Mouse (Mus musculus) CH12.LX (cell line): ENCODE measurements at regions not wholly inside any gene's neighbourhood (a gene's known extent, or its start where the extent isn't known, plus 50 kb on each side); places are given as distances from the start of the nearest gene placed in this dataset.

Experiments
- DNase-seq: peaks from one replicate; pipeline ENCODE4 v3.0.0-alpha.2; 2013; ENCODE audit errors: extremely low read depth
- H3K27ac ChIP-seq: 2 replicates; pipeline ENCODE4 v1.5.1; 2012; ENCODE audit warnings: low read depth, mild to moderate bottlenecking, control low read depth, moderate library complexity; ENCODE audit not compliant: insufficient read depth
- H3K27me3 ChIP-seq: replicated peaks from 2 replicates; pipeline ENCODE3; 2012; ENCODE audit warnings: inconsistent platforms
- H3K36me3 ChIP-seq, 2 experiments: replicated peaks in 1 of 2; 2 replicates each; pipeline versions ENCODE3 to v1.6.1; 2012; ENCODE audit warnings: inconsistent platforms in 1 of 2, low read length in 1 of 2, mild to moderate bottlenecking in 1 of 2, mixed read lengths in 1 of 2, moderate library complexity in 1 of 2; ENCODE audit not compliant: control insufficient read depth in 1 of 2, insufficient read depth in 1 of 2
- H3K4me1 ChIP-seq, 2 experiments: 2 replicates each; pipeline ENCODE4 v1.6.1; 2012; ENCODE audit warnings: inconsistent platforms in 1 of 2, moderate library complexity in 1 of 2; ENCODE audit not compliant: insufficient read depth in 2 of 2, control insufficient read depth in 1 of 2
- H3K4me2 ChIP-seq: 2 replicates; pipeline ENCODE4 v1.6.1; 2012; ENCODE audit warnings: low read depth, mild to moderate bottlenecking, control low read depth; ENCODE audit not compliant: poor library complexity, insufficient read depth, severe bottlenecking
- H3K4me3 ChIP-seq, 3 experiments: fragments of 150-350 bp in 1 of 3; sonication (generic) in 1 of 3; replicated peaks in 1 of 3; 2 replicates each; pipeline versions ENCODE3 to v1.5.1; 2011 to 2012; ENCODE audit warnings: low read depth in 2 of 3, low read length in 2 of 3, mild to moderate bottlenecking in 2 of 3, moderate library complexity in 2 of 3, control low read depth in 1 of 3, improper control_type of control experiment in 1 of 3, inconsistent platforms in 1 of 3, mixed read lengths in 1 of 3; ENCODE audit not compliant: poor library complexity in 1 of 3
- H3K79me2 ChIP-seq: replicated peaks from 2 replicates; pipeline ENCODE4 v1.6.1; 2012; ENCODE audit warnings: mild to moderate bottlenecking, moderate library complexity; ENCODE audit not compliant: control insufficient read depth, poor library complexity, insufficient read depth, severe bottlenecking; ENCODE audit errors: extremely low read depth
- H3K9ac ChIP-seq: 2 replicates; pipeline ENCODE4 v1.6.1; 2012; ENCODE audit warnings: low read depth, mild to moderate bottlenecking, control low read depth, moderate library complexity; ENCODE audit not compliant: insufficient read depth
- H3K9me3 ChIP-seq: replicated peaks from 2 replicates; pipeline ENCODE3; 2012; ENCODE audit warnings: low read length, inconsistent platforms, mixed read lengths
- BHLHE40 ChIP-seq: IDR thresholded peaks from 2 replicates; pipeline ENCODE4 v1.6.1; 2011; ENCODE audit warnings: mild to moderate bottlenecking, low read depth, low read length, improper control_type of control experiment
- CHD1 ChIP-seq: IDR thresholded peaks from 2 replicates; pipeline ENCODE4 v1.6.1; 2012; ENCODE audit warnings: low read depth, low read length, improper control_type of control experiment, inconsistent platforms
- E2F4 ChIP-seq: IDR thresholded peaks from 2 replicates; pipeline ENCODE4 v1.6.1; 2011; ENCODE audit warnings: low read depth, low read length, improper control_type of control experiment; ENCODE audit not compliant: insufficient replicate concordance
- EP300 ChIP-seq: IDR thresholded peaks from 2 replicates; pipeline ENCODE4 v1.6.1; 2011; ENCODE audit warnings: low read length, improper control_type of control experiment
- GABPA ChIP-seq: IDR thresholded peaks from 2 replicates; pipeline ENCODE4 v1.6.1; 2012; ENCODE audit warnings: low read depth, low read length, improper control_type of control experiment, inconsistent platforms; ENCODE audit not compliant: insufficient replicate concordance
- HCFC1 ChIP-seq: IDR thresholded peaks from 2 replicates; pipeline ENCODE4 v1.6.1; 2012; ENCODE audit warnings: low read depth, mild to moderate bottlenecking, inconsistent platforms, low read length, improper control_type of control experiment
- JUN ChIP-seq: IDR thresholded peaks from 2 replicates; pipeline ENCODE4 v1.6.1; 2011; ENCODE audit warnings: low read depth, mild to moderate bottlenecking, low read length, improper control_type of control experiment, moderate library complexity; ENCODE audit not compliant: insufficient read depth
- JUND ChIP-seq: conservative IDR thresholded peaks from 2 replicates; pipeline ENCODE4 v1.6.1; 2011; ENCODE audit warnings: low read depth, low read length, improper control_type of control experiment
- KAT2A ChIP-seq: IDR thresholded peaks from 2 replicates; pipeline ENCODE4 v1.6.1; 2012; ENCODE audit warnings: low read length, improper control_type of control experiment, inconsistent platforms; ENCODE audit not compliant: insufficient replicate concordance
- MAFK ChIP-seq: IDR thresholded peaks from 2 replicates; pipeline ENCODE4 v1.6.1; 2011; ENCODE audit warnings: low read length, improper control_type of control experiment; ENCODE audit not compliant: insufficient replicate concordance
- MAX ChIP-seq: IDR thresholded peaks from 2 replicates; pipeline ENCODE4 v1.6.1; 2011; ENCODE audit warnings: low read length, improper control_type of control experiment
- MAZ ChIP-seq: IDR thresholded peaks from 2 replicates; pipeline ENCODE4 v1.6.1; 2012; ENCODE audit warnings: low read depth, mild to moderate bottlenecking, inconsistent platforms, low read length, improper control_type of control experiment, moderate library complexity
- MEF2A ChIP-seq: IDR thresholded peaks from 2 replicates; pipeline ENCODE4 v1.6.1; 2014; ENCODE audit warnings: low read depth, mild to moderate bottlenecking, inconsistent platforms, low read length, improper control_type of control experiment, borderline replicate concordance
- MXI1 ChIP-seq: IDR thresholded peaks from 2 replicates; pipeline ENCODE4 v1.6.1; 2011; ENCODE audit warnings: mild to moderate bottlenecking, low read depth, low read length, improper control_type of control experiment
- MYC ChIP-seq: IDR thresholded peaks from 2 replicates; pipeline ENCODE4 v1.6.1; 2011; ENCODE audit warnings: low read depth, mild to moderate bottlenecking, improper control_type of control experiment, low read length
- NRF1 ChIP-seq: IDR thresholded peaks from 2 replicates; pipeline ENCODE4 v1.6.1; 2014; ENCODE audit warnings: low read depth, mild to moderate bottlenecking, inconsistent platforms, low read length, improper control_type of control experiment, moderate library complexity
- PAX5 ChIP-seq: IDR thresholded peaks from 2 replicates; pipeline ENCODE4 v1.6.1; 2012; ENCODE audit warnings: low read length, inconsistent platforms, mixed read lengths
- POLR2A ChIP-seq: IDR thresholded peaks from 2 replicates; pipeline ENCODE4 v1.6.1; 2011; ENCODE audit warnings: low read depth, mild to moderate bottlenecking, improper control_type of control experiment, low read length
- POLR2AphosphoS2 ChIP-seq: IDR thresholded peaks from 2 replicates; pipeline ENCODE4 v1.6.1; 2011; ENCODE audit warnings: low read depth, low read length, improper control_type of control experiment
- TBP ChIP-seq: conservative IDR thresholded peaks from 2 replicates; pipeline ENCODE4 v1.6.1; 2011; ENCODE audit warnings: low read depth, low read length, improper control_type of control experiment
- TCF12 ChIP-seq: IDR thresholded peaks from 2 replicates; pipeline ENCODE4 v1.6.1; 2014; ENCODE audit warnings: low read depth, mild to moderate bottlenecking, inconsistent platforms, low read length, improper control_type of control experiment
- USF1 ChIP-seq: IDR thresholded peaks from 2 replicates; pipeline ENCODE4 v1.6.1; 2014; ENCODE audit warnings: low read depth, mild to moderate bottlenecking, inconsistent platforms, low read length, improper control_type of control experiment
- USF2 ChIP-seq: conservative IDR thresholded peaks from 2 replicates; pipeline ENCODE4 v1.6.1; 2011; ENCODE audit warnings: low read depth, low read length, improper control_type of control experiment
- ZKSCAN1 ChIP-seq: IDR thresholded peaks from 2 replicates; pipeline ENCODE4 v1.6.1; 2012; ENCODE audit warnings: low read depth, inconsistent platforms, low read length, improper control_type of control experiment, borderline replicate concordance
- ZMIZ1 ChIP-seq: IDR thresholded peaks from 2 replicates; pipeline ENCODE4 v1.6.1; 2012; ENCODE audit warnings: low read depth, mild to moderate bottlenecking, inconsistent platforms, low read length, improper control_type of control experiment
- ZNF384 ChIP-seq: IDR thresholded peaks from 2 replicates; pipeline ENCODE4 v1.6.1; 2012; ENCODE audit warnings: low read depth, low read length, improper control_type of control experiment, inconsistent platforms
- dilution Hi-C: fragments of 300-500 bp; cut with MboI; formaldehyde crosslinking; loops from 2 replicates; pipeline ENCODE4 v1.14.3; 2020; ENCODE audit warnings: low sequenced_read_pairs; ENCODE audit not compliant: extremely low pct_unique_long_range_greater_than_20kb, extremely low pct_ligation_motif_present
- in situ Hi-C: fragments of 300-500 bp; cut with MboI; formaldehyde crosslinking; loops from 3 replicates; pipeline ENCODE4 v1.14.3; 2019; ENCODE audit warnings: low sequenced_read_pairs, low pct_ligation_motif_present, low pct_unique_long_range_greater_than_20kb, mixed read lengths

DNA sequence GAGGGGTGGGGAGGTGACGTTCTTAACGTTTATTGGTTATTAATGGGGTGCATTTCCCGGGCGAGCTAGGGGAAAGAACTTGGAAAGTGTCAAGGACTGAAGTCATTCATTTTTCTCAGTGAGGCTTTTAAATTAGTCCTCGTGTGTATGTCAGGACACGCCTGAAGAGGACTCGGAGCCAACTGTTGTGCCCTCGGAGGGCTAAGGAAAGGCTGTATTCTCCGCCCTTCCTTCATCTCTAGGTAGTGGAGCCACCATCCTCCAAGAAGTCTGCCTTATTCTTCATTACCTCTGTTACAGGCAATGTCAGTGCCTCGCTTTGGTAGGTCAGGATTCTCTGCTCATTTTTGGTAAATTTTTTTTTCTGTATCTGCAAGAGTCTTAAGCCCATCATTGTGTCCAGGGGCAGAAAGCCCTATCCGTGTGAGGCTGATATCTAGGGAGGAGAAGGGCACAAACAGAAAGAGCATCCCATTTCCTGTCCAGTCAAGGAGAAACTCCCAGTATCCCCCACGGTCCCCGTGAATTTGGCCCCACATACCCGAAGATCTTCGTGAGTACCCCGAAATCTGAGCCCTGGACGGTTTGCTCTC lies 84.2 kb upstream of the Calm2 start:
- H3K9ac ChIP-seq = no peak overlapping the region
- in situ Hi-C loops = loop anchor here (5.0 kb wide), 1 partner anchor 36 kb away; no protein-coding TSS in a partner anchor
- TF ChIP-seq TBP (no peak), MYC (no peak), JUND (no peak), MAZ (no peak), POLR2A (no peak), MAX (no peak), ZKSCAN1 (no peak), TCF12 (no peak), USF1 (no peak), HCFC1 (no peak), MXI1 (no peak), PAX5 (no peak), CHD1 (no peak), MEF2A (no peak), JUN (no peak)
- TF ChIP-seq, all 38 proteins: peak for 0
- Histone ChIP-seq H3K79me2 (no peaks in the 10 kb centered on the region), H3K4me2 (peak overlapping the region; percentile 77), H3K9me3 (peaks cover 2% of the 10 kb centered on the region), H3K27me3 (no peaks in the 10 kb centered on the region), H3K4me3 (no peak overlapping the region), H3K36me3 (no peaks in the 10 kb centered on the region), H3K4me1 (peaks cover 0 to 7% of the 10 kb centered on the region in 2 experiments; a peak in 2 of 4 replicates), H3K27ac (no peak overlapping the region)
- DNase-seq = no peak
- dilution Hi-C loops = no loop called here

DNA sequence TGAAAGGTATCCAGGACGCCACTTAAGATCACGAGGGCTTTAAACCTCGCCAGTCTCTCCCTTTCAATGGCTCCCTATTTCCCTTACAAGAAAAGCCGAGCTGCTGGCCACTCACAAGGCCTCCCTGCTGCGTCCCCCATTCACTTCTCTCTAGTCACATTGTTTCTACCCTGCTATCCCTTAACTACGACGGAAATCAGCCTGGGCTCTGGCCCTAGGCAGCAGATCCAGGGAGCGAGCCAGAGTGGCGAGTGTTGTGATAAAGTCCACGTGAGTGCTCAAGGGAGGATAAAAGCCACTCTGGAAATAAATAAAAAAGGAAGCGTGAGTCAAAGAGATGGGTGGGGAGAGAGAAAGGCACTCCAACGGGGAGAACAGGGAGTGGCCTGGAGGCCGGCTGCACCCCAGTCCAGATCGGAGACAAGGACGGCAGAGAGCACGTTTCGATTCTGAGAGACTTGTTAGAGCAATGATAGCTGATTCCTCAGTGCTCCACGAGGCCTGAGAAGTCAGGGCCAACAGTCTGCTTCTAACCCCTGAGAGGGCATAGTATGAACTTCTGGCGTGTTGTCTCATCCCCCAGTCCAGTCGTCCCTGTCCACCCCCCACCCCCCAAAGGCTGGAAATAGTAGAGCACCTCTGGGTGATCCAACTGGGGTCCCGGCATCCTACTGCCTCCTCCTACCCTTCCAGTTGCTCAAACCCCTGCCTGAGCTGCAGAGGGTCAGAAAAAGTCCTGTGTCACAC lies 84.8 kb upstream of the Calm2 start:
- no peak overlapping the region for H3K4me2 ChIP-seq
- dilution Hi-C loops (no loop called here), in situ Hi-C loops (loop anchor here (5.0 kb wide), 1 partner anchor 36 kb away; no protein-coding TSS in a partner anchor)
- no peaks in the 10 kb centered on the region for H3K36me3 ChIP-seq
- no peak overlapping the region for H3K4me3 ChIP-seq
- H3K27me3 ChIP-seq = no peaks in the 10 kb centered on the region
- H3K9ac ChIP-seq = no peak overlapping the region
- no peak for TF ChIP-seq TBP
- no peak for TF ChIP-seq POLR2AphosphoS2
- no peak for TF ChIP-seq MAX
- TF ChIP-seq PAX5 = no peak
- no peak for TF ChIP-seq ZNF384
- TF ChIP-seq MAZ = no peak
- no peak for TF ChIP-seq EP300
- no peak for TF ChIP-seq E2F4
- no peak for TF ChIP-seq MEF2A
- no peak for TF ChIP-seq GABPA
- no peak for TF ChIP-seq KAT2A
- no peak for TF ChIP-seq MAFK
- no peak for TF ChIP-seq USF1
- no peak for TF ChIP-seq USF2
- no peak for TF ChIP-seq ZMIZ1
- no peak for TF ChIP-seq BHLHE40
- no peak for TF ChIP-seq JUND
- no peak for TF ChIP-seq MYC
- TF ChIP-seq HCFC1 = no peak
- TF ChIP-seq NRF1 = no peak
- H3K79me2 ChIP-seq = no peaks in the 10 kb centered on the region
- no peak for DNase-seq
- peaks cover 2% of the 10 kb centered on the region for H3K9me3 ChIP-seq
- no peak overlapping the region for H3K27ac ChIP-seq
- peaks cover 0 to 7% of the 10 kb centered on the region in 2 experiments; a peak in 2 of 4 replicates for H3K4me1 ChIP-seq
